Comparison of ENCODE assay signal across 10 mouse cellular contexts in the genomic region with DNA sequence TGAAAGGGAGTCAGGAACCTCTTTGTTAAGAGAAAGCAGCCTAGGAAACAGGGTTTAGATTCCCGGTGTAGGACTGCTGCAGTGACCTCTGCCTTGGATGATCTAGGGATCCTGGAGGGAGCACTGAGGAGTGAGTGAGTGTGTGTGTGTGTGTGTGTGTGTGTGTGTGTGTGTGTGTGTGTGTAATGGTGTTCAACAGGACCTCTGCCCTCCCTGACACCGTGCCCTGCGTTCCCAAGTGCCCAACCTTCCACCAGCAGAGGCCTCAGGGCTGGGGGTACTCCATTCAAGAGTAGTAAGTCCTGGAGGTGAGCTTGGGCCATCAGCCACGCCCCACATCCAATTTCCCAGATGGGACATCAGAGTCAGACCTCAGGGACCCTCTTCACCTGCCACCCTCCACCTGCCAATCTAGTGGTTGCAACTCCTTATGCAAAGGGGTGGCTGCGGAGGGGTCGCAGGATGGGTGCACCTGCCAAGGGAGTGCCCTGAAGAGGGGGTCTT. TPM values are rescaled to one million over a fixed set of nuclear protein-coding genes. Genes with fewer than 3 reads are reported as not detected.
A peak's percentile ranks its signal among the peaks of the same experiment; 100 is the strongest.
DNase-seq lines count a peak whose midpoint lies in the region; ATAC-seq lines count a peak whose summit lies in the region.
"Had no signal": no experiment of that assay in that cellular context is flagged by ENCODE, and none has a peak within 500 bp of the region (broad histone marks: within the 10 kb centered on the region; RNA-seq: fewer than 3 reads in every experiment).

No protein-coding gene starts in this region.

- peak overlapping the region; percentile 74 for H3K4me3 ChIP-seq in heart, embryonic 13.5 days
- H3K4me3 ChIP-seq in embryonic facial prominence, embryonic 11.5 days (ENCODE audit: low read depth, low read length): peak overlapping the region; percentile 53
- H3K4me3 ChIP-seq in hindbrain, embryonic 15.5 days: peak overlapping the region; percentile 88
- peak overlapping the region; percentile 65 for H3K4me3 ChIP-seq in midbrain, embryonic 13.5 days (replicated peaks)

- 22% methylated on average over 6 of the region's 6 CpGs for WGBS in heart, embryonic 13.5 days
- WGBS in embryonic facial prominence, embryonic 11.5 days: 16% methylated on average over 6 of the region's 6 CpGs
- 12% methylated on average over 6 of the region's 6 CpGs for WGBS in hindbrain, embryonic 15.5 days
- 17% methylated on average over 5 of the region's 6 CpGs for WGBS in midbrain, embryonic 13.5 days

- H3K9ac ChIP-seq in heart, embryonic 13.5 days: peak overlapping the region; percentile 91
- H3K9ac ChIP-seq in embryonic facial prominence, embryonic 11.5 days (replicated peaks; ENCODE audit: low read length): peak overlapping the region; percentile 59
- peak overlapping the region; percentile 96 for H3K9ac ChIP-seq in hindbrain, embryonic 15.5 days
- H3K9ac ChIP-seq in midbrain, embryonic 13.5 days (replicated peaks): peak overlapping the region; percentile 88

- H3K27me3 ChIP-seq in heart, embryonic 13.5 days (replicated peaks): peaks cover 51% of the 10 kb centered on the region
- peaks cover 16% of the 10 kb centered on the region for H3K27me3 ChIP-seq in embryonic facial prominence, embryonic 11.5 days (ENCODE audit: control insufficient read depth, insufficient read depth, low read length)
- no peaks in the 10 kb centered on the region for H3K27me3 ChIP-seq in hindbrain, embryonic 15.5 days
- H3K27me3 ChIP-seq in midbrain, embryonic 13.5 days: peaks cover 13% of the 10 kb centered on the region; the same call in 1 of the 2 replicates

- H3K27ac ChIP-seq in heart, embryonic 13.5 days (replicated peaks): 0 out of 2 replicates have a peak overlapping the region, but pooled peaks have one; percentile 21
- H3K27ac ChIP-seq in embryonic facial prominence, embryonic 11.5 days (replicated peaks; ENCODE audit: low read depth, low read length): no peak overlapping the region
- peak overlapping the region; percentile 71 for H3K27ac ChIP-seq in hindbrain, embryonic 15.5 days (replicated peaks)
- peak overlapping the region; percentile 19; the same call in 1 of the 2 replicates for H3K27ac ChIP-seq in midbrain, embryonic 13.5 days

- H3K9me3 ChIP-seq in heart, embryonic 13.5 days: no peaks in the 10 kb centered on the region
- no peaks in the 10 kb centered on the region for H3K9me3 ChIP-seq in embryonic facial prominence, embryonic 11.5 days (replicated peaks; ENCODE audit: control insufficient read depth, low read length)
- H3K9me3 ChIP-seq in hindbrain, embryonic 15.5 days: no peaks in the 10 kb centered on the region
- H3K9me3 ChIP-seq in midbrain, embryonic 13.5 days: no peaks in the 10 kb centered on the region

- no peak for ATAC-seq in heart, embryonic 13.5 days (ENCODE audit: extremely low read depth, insufficient number of reproducible peaks, low FRiP score, low TSS enrichment)
- no peak for ATAC-seq in embryonic facial prominence, embryonic 11.5 days (replicated peaks; ENCODE audit: insufficient number of reproducible peaks, low FRiP score, low TSS enrichment, low read depth)
- ATAC-seq in hindbrain, embryonic 15.5 days (ENCODE audit: low FRiP score, low read depth): peak; percentile 32; the same call in 1 of the 2 replicates
- peak; percentile 60 for ATAC-seq in midbrain, embryonic 13.5 days

- H3K4me2 ChIP-seq in heart, embryonic 13.5 days: peak overlapping the region; percentile 99
- peak overlapping the region; percentile 98 for H3K4me2 ChIP-seq in embryonic facial prominence, embryonic 11.5 days (ENCODE audit: low read depth, low read length)
- peak overlapping the region; percentile 96 for H3K4me2 ChIP-seq in hindbrain, embryonic 15.5 days
- peak overlapping the region; percentile 89 for H3K4me2 ChIP-seq in midbrain, embryonic 13.5 days (replicated peaks)

- H3K36me3 ChIP-seq in heart, embryonic 13.5 days: no peaks in the 10 kb centered on the region
- no peaks in the 10 kb centered on the region for H3K36me3 ChIP-seq in embryonic facial prominence, embryonic 11.5 days (replicated peaks; ENCODE audit: control insufficient read depth, insufficient read depth, low read depth, low read length)
- no peaks in the 10 kb centered on the region for H3K36me3 ChIP-seq in hindbrain, embryonic 15.5 days
- H3K36me3 ChIP-seq in midbrain, embryonic 13.5 days: no peaks in the 10 kb centered on the region

- H3K4me1 ChIP-seq in heart, embryonic 13.5 days: peaks cover 38% of the 10 kb centered on the region
- peaks cover 3% of the 10 kb centered on the region; the same call in 1 of the 2 replicates for H3K4me1 ChIP-seq in embryonic facial prominence, embryonic 11.5 days (ENCODE audit: control insufficient read depth, insufficient read depth, low read length)
- peaks cover 24% of the 10 kb centered on the region for H3K4me1 ChIP-seq in hindbrain, embryonic 15.5 days (replicated peaks)
- H3K4me1 ChIP-seq in midbrain, embryonic 13.5 days (replicated peaks): peaks cover 26% of the 10 kb centered on the region

- DNase-seq in heart, adult 18-20 months: no peak
- no peak for DNase-seq in embryonic facial prominence, embryonic 11.5 days (ENCODE audit: low spot score)
- no peak for DNase-seq in frontal cortex, adult 2 months (ENCODE audit: extremely low spot score in 1 of 2, low spot score in 1 of 2)
- DNase-seq in left cerebral cortex, postnatal 14 days (ENCODE audit: low spot score in 2 of 2): no peak
- no peak for DNase-seq in left cerebral cortex, adult 18-20 months (ENCODE audit: low spot score in 2 of 2)
- DNase-seq: gastrocnemius, postnatal 14 days had no signal

- intact Hi-C loops in left cerebral cortex, postnatal 14 days (cut with DNase I): no loop called here

RNA-seq across cellular contexts. Expression of a gene that starts 0.4 kb away (rescaled TPM):
- 6.7 and 7.3 TPM in 2 replicates for polyA plus RNA-seq in heart, embryonic 13.5 days (2015; fragmentation: Nextera tagmentation; extraction: Ambion mirVana)
- total RNA-seq in heart, adult 18-20 months (2021): 1 to 10 TPM; 6.6 to 7.5 TPM
- 13.9 and 16.3 TPM in 2 replicates for polyA plus RNA-seq in embryonic facial prominence, embryonic 11.5 days (2014; fragmentation: Nextera tagmentation; extraction: Ambion mirVana)
- polyA plus RNA-seq in hindbrain, embryonic 15.5 days (2015; fragmentation: Nextera tagmentation; extraction: Ambion mirVana): 25.6 and 25.9 TPM in 2 replicates
- polyA plus RNA-seq in midbrain, embryonic 13.5 days (2015; fragmentation: Nextera tagmentation; extraction: Ambion mirVana): 31.8 and 32.8 TPM in 2 replicates
- 83.8 and 92.2 TPM in 2 replicates for polyA plus RNA-seq in frontal cortex, adult 2 months (2012; rRNA removed)
- total RNA-seq in left cerebral cortex, postnatal 14 days (2021): 100 to 1,000 TPM; 117 to 129 TPM
- 100 to 1,000 TPM; 125 to 129 TPM for total RNA-seq in left cerebral cortex, adult 18-20 months (2021)

RNA-seq across cellular contexts. Expression of a gene that starts 58.6 kb away (rescaled TPM):
- 46.5 and 50.3 TPM in 2 replicates for polyA plus RNA-seq in heart, embryonic 13.5 days (2015; fragmentation: Nextera tagmentation; extraction: Ambion mirVana)
- total RNA-seq in heart, adult 18-20 months (2021): 10 to 100 TPM; 17.2 to 18.2 TPM
- polyA plus RNA-seq in embryonic facial prominence, embryonic 11.5 days (2014; fragmentation: Nextera tagmentation; extraction: Ambion mirVana): 90.5 and 97.0 TPM in 2 replicates
- 32.5 and 32.8 TPM in 2 replicates for polyA plus RNA-seq in hindbrain, embryonic 15.5 days (2015; fragmentation: Nextera tagmentation; extraction: Ambion mirVana)
- 49.6 and 53.3 TPM in 2 replicates for polyA plus RNA-seq in midbrain, embryonic 13.5 days (2015; fragmentation: Nextera tagmentation; extraction: Ambion mirVana)
- polyA plus RNA-seq in frontal cortex, adult 2 months (2012; rRNA removed): 6.9 and 8.1 TPM in 2 replicates
- 10 to 100 TPM; 12.9 to 13.0 TPM for total RNA-seq in left cerebral cortex, postnatal 14 days (2021)
- 1 to 10 TPM; 3.2 to 4.8 TPM for total RNA-seq in left cerebral cortex, adult 18-20 months (2021)
- total RNA-seq: monocyte, adult 5-6 weeks had no signal

Comparison
In these comparisons a context has a peak if more than half of its experiments do, and no peak if none do; other contexts are left out.
1. ATAC-seq: peak in hindbrain, embryonic 15.5 days (single experiment) and midbrain, embryonic 13.5 days (single experiment); none in heart, embryonic 13.5 days (single experiment) and embryonic facial prominence, embryonic 11.5 days (single experiment).
2. Peak in every context shown above with its lines, with median percentiles within 50 percentile points of each other: H3K4me2 ChIP-seq, H3K4me3 ChIP-seq and H3K9ac ChIP-seq.